25 mouse cellular contexts compared by ENCODE assay signal in the genomic region with DNA sequence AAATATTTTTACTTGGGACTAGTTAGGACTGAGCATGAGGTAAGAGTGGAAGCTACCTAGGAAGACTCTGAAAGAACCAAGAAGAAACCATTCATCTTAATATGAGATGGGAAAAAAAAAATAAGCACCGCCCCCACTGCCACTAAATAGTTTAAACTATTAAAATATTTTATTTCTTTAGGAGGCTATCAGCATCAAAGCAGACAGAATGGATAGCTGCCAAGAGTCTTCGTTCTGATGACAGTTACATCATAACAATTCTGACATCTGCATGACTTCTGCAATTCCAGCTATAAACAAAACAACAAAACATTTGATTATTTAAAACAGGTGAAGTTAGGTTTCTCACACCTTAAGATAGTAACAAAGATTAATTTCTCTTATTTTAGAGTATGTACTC. TPM values are rescaled to one million over a fixed set of nuclear protein-coding genes. Genes with fewer than 3 reads are reported as not detected.
DNase-seq lines count a peak whose midpoint lies in the region; ATAC-seq and TF ChIP-seq lines count a peak whose summit lies in the region.
"Had no signal": no experiment of that assay in that cellular context is flagged by ENCODE, and none has a peak within 500 bp of the region (broad histone marks: within the 10 kb centered on the region; RNA-seq: fewer than 3 reads in every experiment).

No protein-coding gene starts in this region.

- 54% methylated on average over 2 of the region's 2 CpGs for WGBS in lung, embryonic 14.5 days
- WGBS in embryonic facial prominence, embryonic 10.5 days = 90% methylated on average over 2 of the region's 2 CpGs

- H3K4me1 ChIP-seq in lung, embryonic 14.5 days (ENCODE audit: insufficient read depth) = no peaks in the 10 kb centered on the region
- peaks cover 24 to 32% of the 10 kb centered on the region in 2 experiments for H3K4me1 ChIP-seq in MEL (ENCODE audit: control insufficient read depth in 1 of 2, insufficient read depth in 2 of 2, low read length in 2 of 2)
- H3K4me1 ChIP-seq in embryonic facial prominence, embryonic 10.5 days = 0 out of 2 replicates have a peak, but pooled peaks cover 5% of the 10 kb centered on the region
- H3K4me1 ChIP-seq: embryonic facial prominence, embryonic 13.5 days had no signal

- no peak for ATAC-seq in lung, embryonic 14.5 days (ENCODE audit: insufficient read depth)
- ATAC-seq in megakaryocyte-erythroid progenitor cell, adult 5-6 weeks (replicated peaks; ENCODE audit: low FRiP score, low TSS enrichment, poor library complexity, severe bottlenecking) = 0 out of 2 replicates have a peak, but pooled peaks have one; percentile 24
- ATAC-seq: activated CD4-positive, CD25-positive, alpha-beta regulatory T cell, adult 4 months; CD4-positive, CD25-positive, alpha-beta regulatory T cell, adult 4 months; forebrain, embryonic 14.5 days; forebrain, embryonic 16.5 days; Patski had no signal

- no peak for TF ChIP-seq CTCF in lung, embryonic 14.5 days (IDR thresholded peaks at IDR 0.05; ENCODE audit: low read depth)
- no peak for TF ChIP-seq CTCF in MEL (IDR thresholded peaks at IDR 0.05 in 2 of 3, conservative IDR thresholded peaks at IDR 0.05 in 1 of 3; ENCODE audit: control insufficient read depth in 1 of 3, insufficient read depth in 1 of 3, low read depth in 2 of 3, low read length in 3 of 3, poor library complexity in 1 of 3, severe bottlenecking in 1 of 3)

- no peaks in the 10 kb centered on the region for H3K36me3 ChIP-seq in lung, embryonic 14.5 days (ENCODE audit: insufficient read depth)
- peaks cover 0 to 43% of the 10 kb centered on the region in 2 experiments; a peak in 2 of 4 replicates for H3K36me3 ChIP-seq in MEL (ENCODE audit: control insufficient read depth in 1 of 2, insufficient read depth in 2 of 2, low read length in 2 of 2)
- H3K36me3 ChIP-seq in embryonic facial prominence, embryonic 10.5 days (replicated peaks) = peaks cover 28% of the 10 kb centered on the region
- H3K36me3 ChIP-seq: embryonic facial prominence, embryonic 15.5 days; forebrain, embryonic 12.5 days had no signal

- peak; percentile 28 for DNase-seq in lung, embryonic 14.5 days
- DNase-seq in lung, postnatal 14 days = no peak
- DNase-seq in MEL (ENCODE audit: low read depth, low spot score) = peak; percentile 95
- no peak for DNase-seq in embryonic facial prominence, embryonic 10.5 days (ENCODE audit: low spot score)
- no peak for DNase-seq in neural tube, embryonic 10.5 days (ENCODE audit: extremely low spot score, low spot score)
- DNase-seq: adrenal gland, adult 8-10 months; adrenal gland, postnatal 25 days; B cell, adult 2 months; cerebellum, adult 11 months; cerebellum, adult 18-20 months; cerebellum, adult 9-10 months; cerebellum, postnatal 10 days had no signal

- no peak for TF ChIP-seq RAD21 in MEL (IDR thresholded peaks at IDR 0.05; ENCODE audit: low read depth, low read length)

- no peak overlapping the region for H3K4me3 ChIP-seq in lung, embryonic 14.5 days (ENCODE audit: low read depth, low read length)
- H3K4me3 ChIP-seq in MEL (ENCODE audit: control insufficient read depth in 1 of 2, insufficient read depth in 1 of 2, low read depth in 2 of 2, low read length in 2 of 2) = no peak overlapping the region
- no peak overlapping the region for H3K4me3 ChIP-seq in embryonic facial prominence, embryonic 10.5 days
- H3K4me3 ChIP-seq: embryonic facial prominence, embryonic 13.5 days; embryonic facial prominence, embryonic 15.5 days; erythroblast, embryonic 14.5 days; forebrain, embryonic 10.5 days; forebrain, embryonic 12.5 days had no signal

- no peaks in the 10 kb centered on the region for H3K27me3 ChIP-seq in lung, embryonic 14.5 days (ENCODE audit: insufficient read depth, low read length)
- H3K27me3 ChIP-seq in MEL (ENCODE audit: control insufficient read depth in 1 of 2, insufficient read depth in 2 of 2, low read length in 2 of 2) = no peaks in the 10 kb centered on the region
- no peaks in the 10 kb centered on the region for H3K27me3 ChIP-seq in embryonic facial prominence, embryonic 10.5 days (replicated peaks; ENCODE audit: low read depth, poor library complexity, severe bottlenecking)
- H3K27me3 ChIP-seq: CH12.LX; embryonic facial prominence, embryonic 13.5 days; embryonic facial prominence, embryonic 15.5 days; forebrain, embryonic 12.5 days; Patski had no signal

- H3K9me3 ChIP-seq in lung, embryonic 14.5 days (ENCODE audit: low read depth, low read length) = no peaks in the 10 kb centered on the region
- no peaks in the 10 kb centered on the region for H3K9me3 ChIP-seq in MEL (replicated peaks; ENCODE audit: insufficient read depth, low read length)
- H3K9me3 ChIP-seq in embryonic facial prominence, embryonic 10.5 days = no peaks in the 10 kb centered on the region
- H3K9me3 ChIP-seq: embryonic facial prominence, embryonic 13.5 days; embryonic facial prominence, embryonic 15.5 days; forebrain, embryonic 10.5 days; forebrain, embryonic 12.5 days; G1E had no signal

- TF ChIP-seq EP300 in MEL (IDR thresholded peaks at IDR 0.05; ENCODE audit: low read depth in 1 of 2, low read length in 2 of 2) = peak; percentile 94 to 95

- no peak for TF ChIP-seq POLR2A in MEL (IDR thresholded peaks at IDR 0.05; ENCODE audit: control insufficient read depth in 1 of 2, insufficient read depth in 1 of 2, low read depth in 1 of 2, low read length in 2 of 2, poor library complexity in 1 of 2)

- H3K9ac ChIP-seq in lung, embryonic 14.5 days = no peak overlapping the region
- H3K9ac ChIP-seq in MEL (ENCODE audit: control insufficient read depth, low read depth, low read length, poor library complexity, severe bottlenecking) = peak overlapping the region; percentile 20; the same call in 1 of the 2 replicates
- H3K9ac ChIP-seq: embryonic facial prominence, embryonic 13.5 days; embryonic facial prominence, embryonic 15.5 days; forebrain, embryonic 12.5 days had no signal

- H3K4me2 ChIP-seq in lung, embryonic 14.5 days = no peak overlapping the region
- H3K4me2 ChIP-seq: embryonic facial prominence, embryonic 13.5 days; embryonic facial prominence, embryonic 15.5 days; forebrain, embryonic 12.5 days had no signal

- no peak overlapping the region for H3K27ac ChIP-seq in lung, embryonic 14.5 days (ENCODE audit: low read depth)
- H3K27ac ChIP-seq in MEL (ENCODE audit: control insufficient read depth, low read depth, low read length) = peak overlapping the region; percentile 26; the same call in 1 of the 2 replicates
- H3K27ac ChIP-seq in embryonic facial prominence, embryonic 10.5 days (replicated peaks) = no peak overlapping the region
- H3K27ac ChIP-seq: embryonic facial prominence, embryonic 13.5 days; embryonic facial prominence, embryonic 15.5 days; forebrain, embryonic 10.5 days; forebrain, embryonic 12.5 days had no signal

- H3K79me2 ChIP-seq in MEL (ENCODE audit: control insufficient read depth, insufficient read depth, low read length, poor library complexity) = peaks cover 52% of the 10 kb centered on the region

TF ChIP-seq in MEL, 35 proteins besides CTCF, POLR2A, EP300 and RAD21:
- peak; percentile 85 for TF ChIP-seq GATA1 (IDR thresholded peaks at IDR 0.05; ENCODE audit: low read depth, low read length)
- TF ChIP-seq UBTF (IDR thresholded peaks at IDR 0.05; ENCODE audit: borderline replicate concordance, insufficient read depth, low read depth, low read length) = no peak
- TF ChIP-seq POLR2AphosphoS5 (IDR thresholded peaks at IDR 0.05; ENCODE audit: borderline replicate concordance, low read depth, low read length) = no peak
- TF ChIP-seq ZC3H11A (IDR thresholded peaks at IDR 0.05; ENCODE audit: low read depth, low read length) = no peak
- no peak for TF ChIP-seq USF2 (IDR thresholded peaks at IDR 0.05; ENCODE audit: borderline replicate concordance in 1 of 2, insufficient read depth in 1 of 2, low read depth in 1 of 2, low read length in 2 of 2)
- no peak for TF ChIP-seq JUND (IDR thresholded peaks at IDR 0.05; ENCODE audit: low read depth, low read length)
- TF ChIP-seq ETS1 (IDR thresholded peaks at IDR 0.05; ENCODE audit: low read depth, low read length) = peak; percentile 98
- TF ChIP-seq E2F4 (IDR thresholded peaks at IDR 0.05; ENCODE audit: borderline replicate concordance, low read depth, low read length) = no peak
- TF ChIP-seq ZMIZ1 (IDR thresholded peaks at IDR 0.05; ENCODE audit: low read depth, low read length) = no peak
- TF ChIP-seq RCOR1 (IDR thresholded peaks at IDR 0.05; ENCODE audit: low read depth, low read length) = peak; percentile 63
- peak; percentile 55 for TF ChIP-seq HCFC1 (IDR thresholded peaks at IDR 0.05; ENCODE audit: low read depth, low read length)
- TF ChIP-seq ZNF384 (IDR thresholded peaks at IDR 0.05; ENCODE audit: low read depth, low read length) = peak; percentile 95
- TF ChIP-seq MAZ (IDR thresholded peaks at IDR 0.05; ENCODE audit: low read depth, low read length) = no peak
- peak; percentile 91 for TF ChIP-seq TCF12 (IDR thresholded peaks at IDR 0.05; ENCODE audit: low read depth, low read length)
- TF ChIP-seq TAL1 (IDR thresholded peaks at IDR 0.05; ENCODE audit: low read length) = peak; percentile 76
- TF ChIP-seq SIN3A (IDR thresholded peaks at IDR 0.05; ENCODE audit: low read length) = peak; percentile 86; the same call in 1 of the 2 replicates
- TF ChIP-seq MYC (IDR thresholded peaks at IDR 0.05; ENCODE audit: low read depth, low read length) = peak; percentile 71; the same call in 1 of the 2 replicates
- TF ChIP-seq NRF1 (IDR thresholded peaks at IDR 0.05; ENCODE audit: insufficient read depth, low read depth, low read length, poor library complexity, severe bottlenecking) = no peak
- TF ChIP-seq ELF1 (IDR thresholded peaks at IDR 0.05; ENCODE audit: low read depth, low read length) = no peak
- TF ChIP-seq CHD1 (IDR thresholded peaks at IDR 0.05; ENCODE audit: low read depth, low read length) = no peak
- TF ChIP-seq MAX (IDR thresholded peaks at IDR 0.05; ENCODE audit: low read length) = no peak
- peak; percentile 46; the same call in 1 of the 2 replicates for TF ChIP-seq MXI1 (IDR thresholded peaks at IDR 0.05; ENCODE audit: low read depth, low read length)
- TF ChIP-seq POLR2AphosphoS2 (IDR thresholded peaks at IDR 0.05; ENCODE audit: low read length) = no peak

RNA-seq across cellular contexts. Expression of gene Kansl1, which starts 23.1 kb away (rescaled TPM):
- 27.6 and 28.1 TPM in 2 replicates for polyA plus RNA-seq in lung, embryonic 14.5 days (2014; fragmentation: Nextera tagmentation; extraction: Ambion mirVana)
- 14.9 and 17.1 TPM in 2 replicates for total RNA-seq in MEL (2012; rRNA removed)
- 10 to 100 TPM; 56.4 to 76.3 TPM for polyA plus RNA-seq in MEL (2012; ENCODE audit: insufficient read depth in 1 of 2, insufficient read length in 2 of 2, low read depth in 1 of 2, low replicate concordance in 2 of 2, missing spikeins in 1 of 2)
- total RNA-seq in megakaryocyte-erythroid progenitor cell, adult 5-6 weeks (2014; fragmentation: Nextera tagmentation) = 46.2 and 51.1 TPM in 2 replicates
- total RNA-seq in megakaryocyte-erythroid progenitor cell, adult 5-6 weeks (2017) = 22.2 and 26.8 TPM in 2 replicates
- polyA plus RNA-seq in embryonic facial prominence, embryonic 10.5 days (2016; fragmentation: Nextera tagmentation; extraction: Ambion mirVana) = 28.7 and 28.9 TPM in 2 replicates

Comparison
In these comparisons a context has a peak if more than half of its experiments do, and no peak if none do; other contexts are left out.
1. DNase-seq: peak in lung, embryonic 14.5 days (single experiment) and MEL (single experiment); none in lung, postnatal 14 days (single experiment), embryonic facial prominence, embryonic 10.5 days (single experiment) and neural tube, embryonic 10.5 days (single experiment).